In the genomic region with DNA sequence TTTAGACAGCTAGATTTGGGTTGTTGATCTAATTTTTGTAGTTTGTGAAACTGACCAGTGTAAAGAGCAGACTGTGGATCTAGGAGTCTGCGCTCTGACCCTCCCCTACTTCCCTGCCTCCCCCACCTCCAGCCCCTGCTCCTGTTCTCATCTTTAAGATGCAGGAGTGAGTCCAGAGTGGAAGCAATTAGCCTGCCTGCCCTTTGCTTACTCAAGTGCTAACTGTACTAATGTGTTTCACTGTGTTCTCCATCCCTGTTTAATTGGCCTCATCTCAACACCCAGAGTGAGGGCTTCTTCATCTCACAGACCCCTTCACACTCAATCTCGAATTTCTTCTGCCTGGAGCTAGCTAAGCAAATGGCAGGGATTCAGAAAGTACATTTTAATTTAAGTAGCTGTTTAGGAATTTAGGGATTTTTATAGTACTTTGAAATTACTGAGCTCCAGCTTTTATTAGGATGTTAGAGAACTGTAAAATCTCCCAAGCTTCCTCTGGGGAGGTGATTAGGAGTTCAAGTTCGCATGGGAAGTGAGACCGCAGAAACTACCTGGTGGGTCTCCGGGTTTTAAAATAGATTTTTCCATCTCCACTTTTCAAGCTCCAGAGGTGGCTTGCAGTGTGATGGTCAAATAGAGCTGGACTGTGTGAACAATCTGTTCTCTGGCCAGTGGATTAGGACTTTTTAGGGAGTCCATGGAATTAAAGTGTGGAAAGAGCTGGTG, we compare ENCODE assay signal across 15 mouse cellular contexts. TPM values are rescaled to one million over a fixed set of nuclear protein-coding genes. Genes with fewer than 3 reads are reported as not detected.
DNase-seq lines count a peak whose midpoint lies in the region; ATAC-seq and TF ChIP-seq lines count a peak whose summit lies in the region.
"Had no signal": no experiment of that assay in that cellular context is flagged by ENCODE, and none has a peak within 500 bp of the region (broad histone marks: within the 10 kb centered on the region; RNA-seq: fewer than 3 reads in every experiment).

No protein-coding gene starts in this region.

- WGBS in embryonic facial prominence, embryonic 14.5 days = 60% methylated on average over 5 of the region's 5 CpGs
- WGBS in embryonic facial prominence, embryonic 10.5 days = 75% methylated on average over 5 of the region's 5 CpGs
- 84% methylated on average over 5 of the region's 5 CpGs for WGBS in hindbrain, embryonic 15.5 days
- WGBS in hindbrain, embryonic 13.5 days = 88% methylated on average over 5 of the region's 5 CpGs
- 70% methylated on average over 5 of the region's 5 CpGs for WGBS in lung, postnatal 0 days

- no peak for TF ChIP-seq EP300 in lung, postnatal 0 days (IDR thresholded peaks at IDR 0.05)

- H3K27ac ChIP-seq in embryonic facial prominence, embryonic 14.5 days (replicated peaks; ENCODE audit: low read depth, low read length) = peak overlapping the region; percentile 19; the same call in 1 of the 2 replicates
- H3K27ac ChIP-seq in embryonic facial prominence, embryonic 10.5 days (replicated peaks) = no peak overlapping the region
- H3K27ac ChIP-seq in hindbrain, embryonic 15.5 days (replicated peaks) = no peak overlapping the region
- H3K27ac ChIP-seq in hindbrain, embryonic 13.5 days = no peak overlapping the region
- H3K27ac ChIP-seq in lung, postnatal 0 days (ENCODE audit: low read length) = 0 out of 2 replicates have a peak overlapping the region, but pooled peaks have one; percentile 20
- H3K27ac ChIP-seq: forebrain, embryonic 13.5 days; liver, embryonic 13.5 days; midbrain, embryonic 15.5 days; neural tube, embryonic 12.5 days had no signal

- no peak for TF ChIP-seq CTCF in lung, postnatal 0 days (IDR thresholded peaks at IDR 0.05)

- peak; percentile 34; the same call in 1 of the 2 replicates for ATAC-seq in embryonic facial prominence, embryonic 14.5 days (ENCODE audit: low read depth)
- 0 out of 2 replicates have a peak, but pooled peaks have one; percentile 59 for ATAC-seq in hindbrain, embryonic 15.5 days (ENCODE audit: low FRiP score, low read depth)
- ATAC-seq in hindbrain, embryonic 13.5 days (ENCODE audit: low FRiP score) = no peak
- no peak; the same call in 1 of the 2 replicates for ATAC-seq in lung, postnatal 0 days
- ATAC-seq: forebrain, embryonic 13.5 days; midbrain, embryonic 15.5 days had no signal

- H3K36me3 ChIP-seq in embryonic facial prominence, embryonic 14.5 days (ENCODE audit: control insufficient read depth, insufficient read depth, low read length) = no peaks in the 10 kb centered on the region
- no peaks in the 10 kb centered on the region for H3K36me3 ChIP-seq in embryonic facial prominence, embryonic 10.5 days (replicated peaks)
- no peaks in the 10 kb centered on the region for H3K36me3 ChIP-seq in hindbrain, embryonic 15.5 days
- no peaks in the 10 kb centered on the region for H3K36me3 ChIP-seq in hindbrain, embryonic 13.5 days
- H3K36me3 ChIP-seq in lung, postnatal 0 days (ENCODE audit: insufficient read depth, low read length) = no peaks in the 10 kb centered on the region
- H3K36me3 ChIP-seq: liver, embryonic 13.5 days; midbrain, embryonic 15.5 days; neural tube, embryonic 12.5 days had no signal

- no peak overlapping the region for H3K4me2 ChIP-seq in embryonic facial prominence, embryonic 14.5 days (ENCODE audit: low read depth, low read length)
- no peak overlapping the region for H3K4me2 ChIP-seq in hindbrain, embryonic 15.5 days
- H3K4me2 ChIP-seq in hindbrain, embryonic 13.5 days = no peak overlapping the region
- H3K4me2 ChIP-seq in lung, postnatal 0 days (replicated peaks; ENCODE audit: low read depth, low read length) = no peak overlapping the region
- H3K4me2 ChIP-seq: forebrain, embryonic 13.5 days; liver, embryonic 13.5 days; midbrain, embryonic 15.5 days; neural tube, embryonic 12.5 days had no signal

- H3K9ac ChIP-seq in embryonic facial prominence, embryonic 14.5 days (ENCODE audit: low read depth, low read length) = no peak overlapping the region
- H3K9ac ChIP-seq in hindbrain, embryonic 15.5 days = no peak overlapping the region
- no peak overlapping the region for H3K9ac ChIP-seq in hindbrain, embryonic 13.5 days
- no peak overlapping the region for H3K9ac ChIP-seq in lung, postnatal 0 days (replicated peaks; ENCODE audit: low read depth)
- H3K9ac ChIP-seq: forebrain, embryonic 13.5 days; liver, embryonic 13.5 days; midbrain, embryonic 15.5 days; neural tube, embryonic 12.5 days had no signal

- DNase-seq in embryonic facial prominence, embryonic 14.5 days (ENCODE audit: low spot score) = peak; percentile 55
- no peak for DNase-seq in embryonic facial prominence, embryonic 10.5 days (ENCODE audit: low spot score)
- DNase-seq in lung, postnatal 0 days (ENCODE audit: low spot score) = no peak
- DNase-seq in lung, postnatal 10 days = no peak
- DNase-seq in ovary, postnatal 36 days (ENCODE audit: low spot score) = no peak
- DNase-seq in thymus, postnatal 25 days = no peak
- DNase-seq: cerebellum, adult 11-12 months; liver, embryonic 13.5 days had no signal

- H3K9me3 ChIP-seq in embryonic facial prominence, embryonic 14.5 days (ENCODE audit: control insufficient read depth, low read length) = no peaks in the 10 kb centered on the region
- no peaks in the 10 kb centered on the region for H3K9me3 ChIP-seq in embryonic facial prominence, embryonic 10.5 days
- H3K9me3 ChIP-seq in hindbrain, embryonic 15.5 days = no peaks in the 10 kb centered on the region
- H3K9me3 ChIP-seq in hindbrain, embryonic 13.5 days = no peaks in the 10 kb centered on the region
- no peaks in the 10 kb centered on the region for H3K9me3 ChIP-seq in lung, postnatal 0 days (ENCODE audit: low read length)
- H3K9me3 ChIP-seq: forebrain, embryonic 13.5 days; liver, embryonic 13.5 days; midbrain, embryonic 15.5 days; neural tube, embryonic 12.5 days had no signal

- H3K4me1 ChIP-seq in embryonic facial prominence, embryonic 14.5 days (ENCODE audit: control insufficient read depth, insufficient read depth, low read length) = peaks cover 7% of the 10 kb centered on the region
- H3K4me1 ChIP-seq in embryonic facial prominence, embryonic 10.5 days = peaks cover 11% of the 10 kb centered on the region; the same call in 1 of the 2 replicates
- H3K4me1 ChIP-seq in hindbrain, embryonic 15.5 days (replicated peaks) = no peaks in the 10 kb centered on the region
- no peaks in the 10 kb centered on the region for H3K4me1 ChIP-seq in hindbrain, embryonic 13.5 days (replicated peaks)
- no peaks in the 10 kb centered on the region for H3K4me1 ChIP-seq in lung, postnatal 0 days (ENCODE audit: insufficient read depth, low read depth, low read length)
- H3K4me1 ChIP-seq: forebrain, embryonic 13.5 days; liver, embryonic 13.5 days; midbrain, embryonic 15.5 days; neural tube, embryonic 12.5 days had no signal

- H3K27me3 ChIP-seq in embryonic facial prominence, embryonic 14.5 days (replicated peaks; ENCODE audit: control insufficient read depth, insufficient read depth, low read length) = no peaks in the 10 kb centered on the region
- H3K27me3 ChIP-seq in embryonic facial prominence, embryonic 10.5 days (replicated peaks; ENCODE audit: low read depth, poor library complexity, severe bottlenecking) = no peaks in the 10 kb centered on the region
- H3K27me3 ChIP-seq in hindbrain, embryonic 15.5 days = no peaks in the 10 kb centered on the region
- H3K27me3 ChIP-seq in hindbrain, embryonic 13.5 days = no peaks in the 10 kb centered on the region
- H3K27me3 ChIP-seq in lung, postnatal 0 days (replicated peaks; ENCODE audit: insufficient read depth, low read length) = no peaks in the 10 kb centered on the region
- H3K27me3 ChIP-seq: forebrain, embryonic 13.5 days; liver, embryonic 13.5 days; midbrain, embryonic 15.5 days; neural tube, embryonic 12.5 days had no signal

- no peak overlapping the region for H3K4me3 ChIP-seq in embryonic facial prominence, embryonic 14.5 days (ENCODE audit: low read depth, low read length)
- no peak overlapping the region for H3K4me3 ChIP-seq in embryonic facial prominence, embryonic 10.5 days
- no peak overlapping the region for H3K4me3 ChIP-seq in hindbrain, embryonic 15.5 days
- no peak overlapping the region for H3K4me3 ChIP-seq in hindbrain, embryonic 13.5 days
- no peak overlapping the region for H3K4me3 ChIP-seq in lung, postnatal 0 days (ENCODE audit: low read depth, low read length)
- H3K4me3 ChIP-seq: forebrain, embryonic 13.5 days; liver, embryonic 13.5 days; midbrain, embryonic 15.5 days; neural tube, embryonic 12.5 days had no signal

RNA-seq across cellular contexts. Expression of gene Fmo6, which starts 0.8 kb away (rescaled TPM):
- polyA plus RNA-seq in embryonic facial prominence, embryonic 14.5 days (2014; fragmentation: Nextera tagmentation; extraction: Ambion mirVana) = 3.1 and 4.0 TPM in 2 replicates
- not detected in 2 replicates for polyA plus RNA-seq in embryonic facial prominence, embryonic 10.5 days (2016; fragmentation: Nextera tagmentation; extraction: Ambion mirVana)
- polyA plus RNA-seq in hindbrain, embryonic 15.5 days (2015; fragmentation: Nextera tagmentation; extraction: Ambion mirVana) = not detected in 2 replicates
- polyA plus RNA-seq in hindbrain, embryonic 13.5 days (2015; fragmentation: Nextera tagmentation; extraction: Ambion mirVana) = not detected in 2 replicates
- polyA plus RNA-seq in lung, postnatal 0 days (2015; fragmentation: Nextera tagmentation; extraction: Ambion mirVana) = 0.08 and 0.16 TPM in 2 replicates
- polyA plus RNA-seq: forebrain, embryonic 13.5 days; kidney, adult 2 months; liver, embryonic 13.5 days; midbrain, embryonic 15.5 days; neural tube, embryonic 12.5 days; thymus, postnatal 0 days had no signal

RNA-seq across cellular contexts. Expression of gene Fmo2, which starts 39.6 kb away (rescaled TPM):
- polyA plus RNA-seq in embryonic facial prominence, embryonic 14.5 days (2014; fragmentation: Nextera tagmentation; extraction: Ambion mirVana) = 3.5 and 5.2 TPM in 2 replicates
- polyA plus RNA-seq in embryonic facial prominence, embryonic 10.5 days (2016; fragmentation: Nextera tagmentation; extraction: Ambion mirVana) = not detected in 2 replicates
- polyA plus RNA-seq in hindbrain, embryonic 15.5 days (2015; fragmentation: Nextera tagmentation; extraction: Ambion mirVana) = 0.19 and 0.42 TPM in 2 replicates
- 0.40 and 0.42 TPM in 2 replicates for polyA plus RNA-seq in hindbrain, embryonic 13.5 days (2015; fragmentation: Nextera tagmentation; extraction: Ambion mirVana)
- polyA plus RNA-seq in lung, postnatal 0 days (2015; fragmentation: Nextera tagmentation; extraction: Ambion mirVana) = 266 and 286 TPM in 2 replicates
- polyA plus RNA-seq: forebrain, embryonic 13.5 days; midbrain, embryonic 15.5 days had no signal

RNA-seq across cellular contexts. Expression of gene Fmo3, which starts 46.2 kb away (rescaled TPM):
- polyA plus RNA-seq in embryonic facial prominence, embryonic 14.5 days (2014; fragmentation: Nextera tagmentation; extraction: Ambion mirVana) = not detected in 2 replicates
- polyA plus RNA-seq in embryonic facial prominence, embryonic 10.5 days (2016; fragmentation: Nextera tagmentation; extraction: Ambion mirVana) = not detected in 2 replicates
- not detected in 2 replicates for polyA plus RNA-seq in hindbrain, embryonic 15.5 days (2015; fragmentation: Nextera tagmentation; extraction: Ambion mirVana)
- polyA plus RNA-seq in hindbrain, embryonic 13.5 days (2015; fragmentation: Nextera tagmentation; extraction: Ambion mirVana) = not detected in 2 replicates
- 0.60 and 1.2 TPM in 2 replicates for polyA plus RNA-seq in lung, postnatal 0 days (2015; fragmentation: Nextera tagmentation; extraction: Ambion mirVana)
- polyA plus RNA-seq: forebrain, embryonic 13.5 days; liver, embryonic 13.5 days; midbrain, embryonic 15.5 days; neural tube, embryonic 12.5 days had no signal

Comparison
In these comparisons a context has a peak if more than half of its experiments do, and no peak if none do; other contexts are left out.
1. ATAC-seq: peak in embryonic facial prominence, embryonic 14.5 days (single experiment) and hindbrain, embryonic 15.5 days (single experiment); none in hindbrain, embryonic 13.5 days (single experiment) and lung, postnatal 0 days (single experiment).
2. H3K27ac ChIP-seq: peak in embryonic facial prominence, embryonic 14.5 days (single experiment) and lung, postnatal 0 days (single experiment); none in embryonic facial prominence, embryonic 10.5 days (single experiment), hindbrain, embryonic 15.5 days (single experiment) and hindbrain, embryonic 13.5 days (single experiment).
3. RNA of gene Fmo2, which starts 39.6 kb away (polyA plus RNA-seq): 266 to 286 TPM in lung, postnatal 0 days; 3.5 to 5.2 TPM in embryonic facial prominence, embryonic 14.5 days, 0.40 to 0.42 TPM in hindbrain, embryonic 13.5 days, 0.19 to 0.42 TPM in hindbrain, embryonic 15.5 days and not detected in embryonic facial prominence, embryonic 10.5 days; every median in the first group is over 10 times any median in the second.